Mouse (Mus musculus): Measurements from ENCODE around the gene Sobp. TPM values are rescaled to one million over a fixed set of nuclear protein-coding genes. Genes with fewer than 3 reads are reported as not detected.
A peak's percentile ranks its signal among the peaks of the same experiment; 100 is the strongest.

Gene Sobp
- polyA plus RNA-seq, 1 experiment from 2014 or later, result 2.4 TPM

GRCm38 (mm10) chr10:43124156-43124555 is 50.2 kb downstream of the Sobp start:
- H3K9me3 ChIP-seq (ENCODE audit: control insufficient read depth, low read length), result no peaks in the 10 kb centered on the region
- H3K4me3 ChIP-seq (ENCODE audit: control insufficient read depth in 1 of 2, insufficient read depth in 1 of 2, low read depth in 1 of 2, low read length in 2 of 2), result no peak overlapping the region
- H3K9ac ChIP-seq (ENCODE audit: low read length), result no peak overlapping the region
- H3K27me3 ChIP-seq (ENCODE audit: control insufficient read depth, insufficient read depth, low read length), result no peaks in the 10 kb centered on the region
- no peak overlapping the region for H3K4me2 ChIP-seq (ENCODE audit: low read length)
- H3K27ac ChIP-seq (replicated peaks in 1 of 2; ENCODE audit: control insufficient read depth in 1 of 2, insufficient read depth in 1 of 2, low read depth in 2 of 2, low read length in 2 of 2), result peak overlapping the region; percentile 61 to 64
- H3K36me3 ChIP-seq (ENCODE audit: control insufficient read depth, insufficient read depth, low read length), result 0 out of 2 replicates have a peak, but pooled peaks cover 4% of the 10 kb centered on the region
- ATAC-seq (ENCODE audit: insufficient number of reproducible peaks, insufficient read depth, low FRiP score, low read depth), result no peak
- 74% methylated on average over 4 of the region's 4 CpGs for WGBS
- H3K4me1 ChIP-seq (ENCODE audit: control insufficient read depth in 2 of 2, insufficient read depth in 2 of 2, low read length in 2 of 2), result peaks cover 12 to 23% of the 10 kb centered on the region in 2 experiments; a peak in 2 of 4 replicates

GRCm38 (mm10) chr10:43123422-43123821 is 50.9 kb downstream of the Sobp start:
- Histone ChIP-seq H3K27me3 (ENCODE audit: control insufficient read depth, insufficient read depth, low read length) (no peaks in the 10 kb centered on the region), H3K27ac (replicated peaks in 1 of 2; ENCODE audit: control insufficient read depth in 1 of 2, insufficient read depth in 1 of 2, low read depth in 2 of 2, low read length in 2 of 2) (peak overlapping the region in 1 of 2 experiments; percentile 61; a peak in 1 of 4 replicates), H3K4me3 (ENCODE audit: control insufficient read depth in 1 of 2, insufficient read depth in 1 of 2, low read depth in 1 of 2, low read length in 2 of 2) (no peak overlapping the region), H3K36me3 (ENCODE audit: control insufficient read depth, insufficient read depth, low read length) (0 out of 2 replicates have a peak, but pooled peaks cover 4% of the 10 kb centered on the region), H3K9ac (ENCODE audit: low read length) (no peak overlapping the region), H3K4me2 (ENCODE audit: low read length) (no peak overlapping the region), H3K9me3 (ENCODE audit: control insufficient read depth, low read length) (no peaks in the 10 kb centered on the region), H3K4me1 (ENCODE audit: control insufficient read depth in 2 of 2, insufficient read depth in 2 of 2, low read length in 2 of 2) (peaks cover 12 to 23% of the 10 kb centered on the region in 2 experiments; a peak in 2 of 4 replicates)
- WGBS, result 81% methylated on average over 6 of the region's 6 CpGs
- ATAC-seq (ENCODE audit: insufficient number of reproducible peaks, insufficient read depth, low FRiP score, low read depth), result no peak

GRCm38 (mm10) chr10:43120688-43121450 is 53.5 kb downstream of the Sobp start:
- ATAC-seq (ENCODE audit: insufficient number of reproducible peaks, insufficient read depth, low FRiP score, low read depth), result no peak; the same call in 1 of the 2 replicates
- Histone ChIP-seq H3K27me3 (ENCODE audit: control insufficient read depth, insufficient read depth, low read length) (no peaks in the 10 kb centered on the region), H3K27ac (replicated peaks in 1 of 2; ENCODE audit: control insufficient read depth in 1 of 2, insufficient read depth in 1 of 2, low read depth in 2 of 2, low read length in 2 of 2) (peak overlapping the region in 1 of 2 experiments; percentile 14; a peak in 1 of 4 replicates), H3K36me3 (ENCODE audit: control insufficient read depth, insufficient read depth, low read length) (no peaks in the 10 kb centered on the region), H3K9me3 (ENCODE audit: control insufficient read depth, low read length) (no peaks in the 10 kb centered on the region), H3K4me1 (ENCODE audit: control insufficient read depth in 2 of 2, insufficient read depth in 2 of 2, low read length in 2 of 2) (peaks cover 14 to 23% of the 10 kb centered on the region in 2 experiments; a peak in 3 of 4 replicates), H3K4me3 (ENCODE audit: control insufficient read depth in 1 of 2, insufficient read depth in 1 of 2, low read depth in 1 of 2, low read length in 2 of 2) (no peak overlapping the region), H3K9ac (ENCODE audit: low read length) (no peak overlapping the region), H3K4me2 (ENCODE audit: low read length) (no peak overlapping the region)
- WGBS, result 47% methylated on average over 8 of the region's 8 CpGs

- Histone ChIP-seq H3K27ac (replicated peaks in 1 of 2; ENCODE audit: control insufficient read depth in 1 of 2, insufficient read depth in 1 of 2, low read depth in 2 of 2, low read length in 2 of 2) (no peak overlapping the region), H3K36me3 (ENCODE audit: control insufficient read depth, insufficient read depth, low read length) (no peaks in the 10 kb centered on the region), H3K9ac (ENCODE audit: low read length) (no peak overlapping the region), H3K27me3 (ENCODE audit: control insufficient read depth, insufficient read depth, low read length) (no peaks in the 10 kb centered on the region), H3K9me3 (ENCODE audit: control insufficient read depth, low read length) (no peaks in the 10 kb centered on the region), H3K4me3 (ENCODE audit: control insufficient read depth in 1 of 2, insufficient read depth in 1 of 2, low read depth in 1 of 2, low read length in 2 of 2) (no peak overlapping the region), H3K4me1 (ENCODE audit: control insufficient read depth in 2 of 2, insufficient read depth in 2 of 2, low read length in 2 of 2) (peaks cover 12 to 18% of the 10 kb centered on the region in 2 experiments; a peak in 3 of 4 replicates), H3K4me2 (ENCODE audit: low read length) (no peak overlapping the region)
- WGBS, result 60% methylated on average over 3 of the region's 3 CpGs
- ATAC-seq (ENCODE audit: insufficient number of reproducible peaks, insufficient read depth, low FRiP score, low read depth), result no peak
These were observed 58.0 kb downstream of the Sobp start for GRCm38 (mm10) chr10:43116083-43116927.

GRCm38 (mm10) chr10:43112296-43112695 is 62.0 kb downstream of the Sobp start:
- Histone ChIP-seq H3K9me3 (ENCODE audit: control insufficient read depth, low read length) (no peaks in the 10 kb centered on the region), H3K4me2 (ENCODE audit: low read length) (no peak overlapping the region), H3K4me1 (ENCODE audit: control insufficient read depth in 2 of 2, insufficient read depth in 2 of 2, low read length in 2 of 2) (peaks cover 10 to 12% of the 10 kb centered on the region in 2 experiments; a peak in 2 of 4 replicates), H3K27me3 (ENCODE audit: control insufficient read depth, insufficient read depth, low read length) (no peaks in the 10 kb centered on the region), H3K27ac (replicated peaks in 1 of 2; ENCODE audit: control insufficient read depth in 1 of 2, insufficient read depth in 1 of 2, low read depth in 2 of 2, low read length in 2 of 2) (no peak overlapping the region), H3K9ac (ENCODE audit: low read length) (no peak overlapping the region), H3K36me3 (ENCODE audit: control insufficient read depth, insufficient read depth, low read length) (no peaks in the 10 kb centered on the region), H3K4me3 (ENCODE audit: control insufficient read depth in 1 of 2, insufficient read depth in 1 of 2, low read depth in 1 of 2, low read length in 2 of 2) (no peak overlapping the region)
- no peak for ATAC-seq (ENCODE audit: insufficient number of reproducible peaks, insufficient read depth, low FRiP score, low read depth)
- WGBS, result 74% methylated on average over 7 of the region's 7 CpGs

GRCm38 (mm10) chr10:43106616-43107015 is 67.7 kb downstream of the Sobp start:
- WGBS, result 82% methylated on average over 8 of the region's 8 CpGs
- H3K27ac ChIP-seq (replicated peaks in 1 of 2; ENCODE audit: control insufficient read depth in 1 of 2, insufficient read depth in 1 of 2, low read depth in 2 of 2, low read length in 2 of 2), result no peak overlapping the region
- no peak for ATAC-seq (ENCODE audit: insufficient number of reproducible peaks, insufficient read depth, low FRiP score, low read depth)

GRCm38 (mm10) chr10:43106196-43106595 is 68.1 kb downstream of the Sobp start:
- Histone ChIP-seq H3K4me1 (ENCODE audit: control insufficient read depth in 2 of 2, insufficient read depth in 2 of 2, low read length in 2 of 2) (no peaks in the 10 kb centered on the region), H3K4me2 (ENCODE audit: low read length) (no peak overlapping the region), H3K36me3 (ENCODE audit: control insufficient read depth, insufficient read depth, low read length) (no peaks in the 10 kb centered on the region), H3K9me3 (ENCODE audit: control insufficient read depth, low read length) (no peaks in the 10 kb centered on the region), H3K27ac (replicated peaks in 1 of 2; ENCODE audit: control insufficient read depth in 1 of 2, insufficient read depth in 1 of 2, low read depth in 2 of 2, low read length in 2 of 2) (no peak overlapping the region), H3K27me3 (ENCODE audit: control insufficient read depth, insufficient read depth, low read length) (no peaks in the 10 kb centered on the region), H3K4me3 (ENCODE audit: control insufficient read depth in 1 of 2, insufficient read depth in 1 of 2, low read depth in 1 of 2, low read length in 2 of 2) (no peak overlapping the region), H3K9ac (ENCODE audit: low read length) (no peak overlapping the region)
- no peak for ATAC-seq (ENCODE audit: insufficient number of reproducible peaks, insufficient read depth, low FRiP score, low read depth)
- 61% methylated on average over 7 of the region's 7 CpGs for WGBS

More at GRCm38 (mm10) chr10:43106616-43107015, 67.7 kb downstream of the Sobp start:
- no peaks in the 10 kb centered on the region for H3K9me3 ChIP-seq (ENCODE audit: control insufficient read depth, low read length)
- H3K4me1 ChIP-seq (ENCODE audit: control insufficient read depth in 2 of 2, insufficient read depth in 2 of 2, low read length in 2 of 2), result no peaks in the 10 kb centered on the region
- no peaks in the 10 kb centered on the region for H3K27me3 ChIP-seq (ENCODE audit: control insufficient read depth, insufficient read depth, low read length)
- no peak overlapping the region for H3K9ac ChIP-seq (ENCODE audit: low read length)
- H3K4me3 ChIP-seq (ENCODE audit: control insufficient read depth in 1 of 2, insufficient read depth in 1 of 2, low read depth in 1 of 2, low read length in 2 of 2), result no peak overlapping the region
- no peaks in the 10 kb centered on the region for H3K36me3 ChIP-seq (ENCODE audit: control insufficient read depth, insufficient read depth, low read length)
- no peak overlapping the region for H3K4me2 ChIP-seq (ENCODE audit: low read length)
